Mouse (Mus musculus) hindbrain, embryonic 15.5 days (tissue): ENCODE data around the gene Lrrfip1. TPM values are rescaled to one million over a fixed set of nuclear protein-coding genes. Genes with fewer than 3 reads are reported as not detected.

Source experiments
- polyA plus RNA-seq: library from polyadenylated mRNA; unstranded; fragments of >200 nt; fragmentation: Nextera tagmentation; extraction: Ambion mirVana; gene quantifications from 2 replicates; pipeline ENCODE4 v1.2.1, GENCODE M21; 2015

Gene Lrrfip1
- polyA plus RNA-seq, 1 experiment from 2014 or later, result 41.5 TPM

Other genes starting within 250 kb of the Lrrfip1 start
- gene Col6a3, start 154.8 kb upstream of the Lrrfip1 start, polyA plus RNA-seq, result 8.3 and 9.6 TPM in 2 replicates
- 0.29 and 0.35 TPM in 2 replicates for gene Mlph, start 83.7 kb upstream of the Lrrfip1 start, polyA plus RNA-seq
- gene Prlh, start 45.6 kb upstream of the Lrrfip1 start, polyA plus RNA-seq, result not detected in 2 replicates
- gene Rab17, start 29.1 kb upstream of the Lrrfip1 start, polyA plus RNA-seq, result 0.10 and 0.17 TPM in 2 replicates
- 0.16 and 0.76 TPM in 2 replicates for gene Rbm44, start 146.4 kb downstream of the Lrrfip1 start, polyA plus RNA-seq
- gene Ramp1, start 181.1 kb downstream of the Lrrfip1 start, polyA plus RNA-seq, result 13.7 and 13.8 TPM in 2 replicates